ENCODE assay signal across 8 mouse cellular contexts in the genomic region with DNA sequence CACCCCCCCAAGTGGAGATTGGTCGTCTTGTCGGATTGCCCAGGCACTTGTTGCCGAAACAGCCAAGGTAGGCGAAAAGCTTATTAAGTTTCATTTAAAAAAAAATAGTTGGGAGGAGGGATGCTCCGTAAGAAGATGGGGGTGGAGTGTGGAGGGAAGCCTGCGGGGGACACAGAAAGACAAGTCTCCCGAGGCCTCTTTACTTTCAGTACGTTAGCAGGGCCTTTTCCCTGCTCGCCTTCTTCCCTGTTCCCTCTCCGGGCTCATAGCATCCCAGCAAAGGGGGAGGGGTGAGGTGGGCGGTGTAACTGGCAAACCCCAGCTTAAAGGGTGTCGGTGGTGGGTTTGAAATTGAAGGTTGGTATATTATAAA.
A peak's percentile ranks its signal among the peaks of the same experiment; 100 is the strongest.
DNase-seq lines count a peak whose midpoint lies in the region; ATAC-seq and TF ChIP-seq lines count a peak whose summit lies in the region.

No protein-coding gene starts in this region.

- H3K4me3 ChIP-seq in embryonic fibroblast, embryonic 13.5 days (ENCODE audit: insufficient read depth, low read length) = peak overlapping the region; percentile 85
- peak overlapping the region; percentile 71 for H3K4me3 ChIP-seq in hindbrain, embryonic 16.5 days (ENCODE audit: low read length)
- H3K4me3 ChIP-seq in liver, postnatal 0 days (ENCODE audit: low read depth, low read length) = peak overlapping the region; percentile 51
- peak overlapping the region; percentile 56 for H3K4me3 ChIP-seq in stomach, embryonic 15.5 days (replicated peaks)

- no peak for ATAC-seq in hindbrain, embryonic 16.5 days
- no peak for ATAC-seq in liver, postnatal 0 days
- no peak for ATAC-seq in stomach, embryonic 15.5 days (ENCODE audit: insufficient read depth, low FRiP score, low read depth)
- ATAC-seq in erythroid progenitor cell, adult 5-6 weeks (replicated peaks; ENCODE audit: low FRiP score, poor library complexity, severe bottlenecking) = no peak

- no peak for TF ChIP-seq POLR2A in embryonic fibroblast, embryonic 13.5 days (IDR thresholded peaks at IDR 0.05; ENCODE audit: low read depth, low read length)

- no peak for TF ChIP-seq EP300 in liver, postnatal 0 days (IDR thresholded peaks at IDR 0.05; ENCODE audit: low read depth)

- no peaks in the 10 kb centered on the region for H3K36me3 ChIP-seq in hindbrain, embryonic 16.5 days (ENCODE audit: control insufficient read depth, insufficient read depth, low read length)
- H3K36me3 ChIP-seq in liver, postnatal 0 days (replicated peaks; ENCODE audit: insufficient read depth, low read length) = no peaks in the 10 kb centered on the region
- no peaks in the 10 kb centered on the region for H3K36me3 ChIP-seq in stomach, embryonic 15.5 days

- peak overlapping the region; percentile 46 for H3K27ac ChIP-seq in embryonic fibroblast, embryonic 13.5 days (ENCODE audit: insufficient read depth, low read length)
- H3K27ac ChIP-seq in hindbrain, embryonic 16.5 days (ENCODE audit: low read depth, low read length) = peak overlapping the region; percentile 98
- H3K27ac ChIP-seq in liver, postnatal 0 days (ENCODE audit: low read depth) = no peak overlapping the region
- H3K27ac ChIP-seq in stomach, embryonic 15.5 days = peak overlapping the region; percentile 97

- WGBS in hindbrain, embryonic 16.5 days = under 1% methylated on average over 12 of the region's 12 CpGs
- 1% methylated on average over 12 of the region's 12 CpGs for WGBS in liver, postnatal 0 days (ENCODE audit: insufficient replicate concordance)
- WGBS in stomach, embryonic 15.5 days = 1% methylated on average over 12 of the region's 12 CpGs

- no peak for TF ChIP-seq CTCF in embryonic fibroblast, embryonic 13.5 days (IDR thresholded peaks at IDR 0.05; ENCODE audit: borderline replicate concordance, insufficient read depth, low read length)
- no peak for TF ChIP-seq CTCF in liver, postnatal 0 days (IDR thresholded peaks at IDR 0.05; ENCODE audit: low read depth)

- H3K9me3 ChIP-seq in hindbrain, embryonic 16.5 days (ENCODE audit: control insufficient read depth, low read length) = no peaks in the 10 kb centered on the region
- H3K9me3 ChIP-seq in liver, postnatal 0 days (ENCODE audit: low read length) = no peaks in the 10 kb centered on the region
- H3K9me3 ChIP-seq in stomach, embryonic 15.5 days = no peaks in the 10 kb centered on the region

- peaks cover 7% of the 10 kb centered on the region; the same call in 1 of the 2 replicates for H3K4me1 ChIP-seq in embryonic fibroblast, embryonic 13.5 days (ENCODE audit: control insufficient read depth, insufficient read depth, low read length)
- peaks cover 31% of the 10 kb centered on the region for H3K4me1 ChIP-seq in hindbrain, embryonic 16.5 days (ENCODE audit: control insufficient read depth, insufficient read depth, low read depth, low read length)
- peaks cover 14% of the 10 kb centered on the region for H3K4me1 ChIP-seq in liver, postnatal 0 days (ENCODE audit: insufficient read depth)
- H3K4me1 ChIP-seq in stomach, embryonic 15.5 days = peaks cover 35% of the 10 kb centered on the region

- DNase-seq in cerebellum, postnatal 14 days = peak; percentile 29 to 43
- DNase-seq in cerebellum, adult 9-10 months = no peak
- peak; percentile 56 for DNase-seq in ES-CJ7 (ENCODE audit: low read depth, low spot score)
- no peak for DNase-seq in liver, postnatal 0 days

- peak overlapping the region; percentile 84 for H3K4me2 ChIP-seq in hindbrain, embryonic 16.5 days (ENCODE audit: low read length)
- peak overlapping the region; percentile 87 for H3K4me2 ChIP-seq in liver, postnatal 0 days (ENCODE audit: low read depth, low read length)
- H3K4me2 ChIP-seq in stomach, embryonic 15.5 days = peak overlapping the region; percentile 79

- H3K9ac ChIP-seq in hindbrain, embryonic 16.5 days (ENCODE audit: low read depth, low read length) = peak overlapping the region; percentile 88
- peak overlapping the region; percentile 54; the same call in 1 of the 2 replicates for H3K9ac ChIP-seq in liver, postnatal 0 days (replicated peaks)
- H3K9ac ChIP-seq in stomach, embryonic 15.5 days = peak overlapping the region; percentile 41; the same call in 1 of the 2 replicates

- H3K27me3 ChIP-seq in hindbrain, embryonic 16.5 days (replicated peaks; ENCODE audit: control insufficient read depth, insufficient read depth, low read length) = no peaks in the 10 kb centered on the region
- peaks cover 20% of the 10 kb centered on the region for H3K27me3 ChIP-seq in liver, postnatal 0 days (ENCODE audit: insufficient read depth, low read length)
- no peaks in the 10 kb centered on the region for H3K27me3 ChIP-seq in stomach, embryonic 15.5 days (replicated peaks)

Comparison
In these comparisons a context has a peak if more than half of its experiments do, and no peak if none do; other contexts are left out.
1. DNase-seq: peak in cerebellum, postnatal 14 days (2 of 2) and ES-CJ7 (single experiment); none in cerebellum, adult 9-10 months (single experiment) and liver, postnatal 0 days (single experiment).
2. Peak in every context shown above with its lines, with median percentiles within 50 percentile points of each other: H3K4me3 ChIP-seq, H3K4me2 ChIP-seq and H3K9ac ChIP-seq.